Mouse (Mus musculus) MN1 (cell line): ENCODE measurements around the gene C1ql1.

Experiments
- DNase-seq: peaks from one replicate; pipeline ENCODE4 v3.0.0-alpha.2; 2016; ENCODE audit warnings: low spot score

C1ql1 gene

DNA sequence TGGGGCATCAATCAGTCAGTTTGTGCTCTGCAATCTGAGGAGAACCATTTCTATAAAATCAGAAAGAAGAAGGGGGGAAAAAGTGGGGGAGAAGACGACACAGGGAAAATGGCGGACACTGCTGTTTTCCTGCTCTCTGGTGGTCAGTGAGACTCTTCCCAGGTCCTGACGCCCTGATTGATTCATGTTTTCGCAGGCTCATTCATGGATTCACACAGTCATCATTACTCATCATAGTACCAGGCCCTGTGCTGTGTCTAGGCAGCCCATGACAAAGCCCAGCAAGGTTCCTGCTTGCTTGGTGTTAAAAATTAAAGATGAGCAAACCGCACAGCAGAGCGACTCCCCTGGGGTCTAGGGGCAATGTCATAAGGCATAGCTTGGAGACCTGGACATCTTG, 11.9 kb upstream of the C1ql1 start:
- peak; percentile 37 for DNase-seq

DNA sequence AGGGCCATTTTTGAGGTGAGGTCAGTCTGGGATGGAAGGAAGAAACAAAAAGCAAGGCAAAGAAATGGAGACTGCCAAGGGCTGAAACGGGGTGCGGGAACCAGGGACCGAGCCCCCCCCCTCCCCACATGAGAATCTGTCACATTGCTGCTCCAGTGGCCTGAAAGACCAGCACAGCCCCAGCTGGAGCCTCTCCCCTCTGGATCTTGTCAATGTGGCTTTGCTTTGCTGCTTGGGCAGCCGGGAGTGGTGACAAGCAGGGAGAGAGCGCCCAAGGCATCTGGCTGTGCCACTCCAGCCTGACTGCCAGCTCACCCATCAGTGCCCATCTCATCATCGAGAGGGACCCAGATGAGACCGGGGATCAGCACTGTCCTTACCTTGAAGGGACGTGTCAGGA, 11.2 kb upstream of the C1ql1 start:
- no peak for DNase-seq

DNA sequence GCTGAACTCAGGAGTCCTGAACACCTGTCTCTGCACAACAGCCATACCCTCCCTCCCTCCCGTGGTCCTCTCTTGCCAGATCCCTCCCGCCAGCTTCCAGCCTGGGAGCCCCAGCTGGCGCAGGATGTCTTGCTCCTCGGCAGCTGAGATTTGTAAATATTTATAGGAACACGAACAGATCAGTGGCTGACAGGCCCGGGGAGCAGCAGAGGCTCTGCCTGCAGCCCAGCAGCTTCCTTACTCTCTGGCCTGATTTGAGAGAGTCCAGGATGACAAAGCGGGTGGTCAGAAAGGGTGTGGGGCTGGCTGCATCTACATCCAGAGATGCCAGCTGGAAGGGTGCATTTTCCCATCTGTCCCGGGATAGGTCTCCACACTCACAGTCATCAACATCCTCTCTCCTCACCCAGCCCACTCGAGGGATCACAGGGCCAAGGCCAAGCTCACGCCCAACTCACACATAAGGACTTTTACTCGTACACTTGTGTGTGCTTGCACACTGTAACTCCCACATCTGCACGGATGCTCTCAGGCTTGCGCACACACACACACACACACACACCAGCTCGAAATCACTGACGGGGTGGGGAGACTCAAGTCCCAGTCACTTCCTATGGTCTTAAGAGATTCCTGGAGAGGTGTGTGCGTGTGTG, 10.6 kb upstream of the C1ql1 start:
- DNase-seq: no peak

DNA sequence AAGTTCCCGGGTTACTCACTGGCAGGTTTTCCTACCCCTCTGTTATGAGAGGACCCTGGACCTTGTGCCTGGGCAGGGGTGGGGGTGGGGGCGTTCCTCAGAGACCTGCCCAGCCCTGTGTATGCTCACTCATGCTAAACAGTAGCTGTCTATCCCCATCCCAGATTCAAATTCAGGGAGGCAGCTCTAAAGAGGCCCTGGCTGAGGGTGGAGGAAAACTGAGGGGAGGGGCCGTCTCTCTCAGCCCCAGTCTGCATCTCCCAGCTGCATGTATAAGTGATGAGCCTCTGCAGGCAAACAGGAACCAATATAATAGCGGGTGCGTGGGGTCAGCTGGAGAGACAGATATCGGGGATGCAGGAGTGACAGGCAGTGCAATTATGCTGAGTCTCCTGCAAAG, 6.4 kb upstream of the C1ql1 start:
- no peak for DNase-seq

DNA sequence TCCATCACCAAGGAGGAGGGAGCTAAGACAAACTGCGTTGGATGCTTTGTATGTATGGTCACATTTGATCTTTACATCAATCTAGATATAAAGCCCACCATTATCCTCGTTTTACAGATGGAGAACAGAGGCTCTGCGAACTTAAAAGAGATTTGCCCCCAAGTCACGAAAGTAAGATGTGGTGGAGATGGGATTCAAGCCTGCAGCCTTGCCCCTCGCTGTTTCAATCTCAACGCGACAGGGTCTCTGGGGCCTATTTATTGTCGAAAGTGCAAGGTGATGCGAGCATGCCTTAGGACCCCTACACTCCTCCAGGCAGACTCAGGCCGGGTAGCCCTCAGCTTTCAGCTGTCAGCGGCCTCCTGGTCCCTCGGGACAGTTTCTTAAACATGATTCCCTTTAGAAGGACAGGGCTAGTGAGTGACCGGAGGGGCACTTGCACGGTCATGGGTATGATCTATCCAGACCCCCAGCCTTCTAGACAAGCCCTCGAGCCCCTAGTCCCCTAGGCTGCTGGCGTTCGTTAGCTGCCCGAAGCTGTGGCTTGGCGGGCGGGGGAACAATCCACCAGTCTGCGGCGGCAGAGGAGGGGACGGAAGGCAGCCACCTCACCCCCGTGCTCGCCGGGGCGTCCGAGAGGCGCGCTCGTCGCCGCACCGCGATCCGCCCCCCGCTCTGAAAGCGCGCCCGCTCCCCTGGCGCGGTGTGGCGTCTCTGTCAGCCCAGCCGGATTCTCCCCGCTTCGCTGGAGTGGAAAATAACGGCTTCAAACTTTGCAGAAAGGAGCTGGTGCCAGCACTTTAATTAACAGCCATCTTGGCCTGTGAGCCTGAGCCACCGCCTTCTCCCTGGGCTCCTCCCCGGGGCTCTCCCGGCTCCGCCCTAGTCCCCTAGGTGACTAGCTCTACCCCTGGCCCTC, 1.8 kb upstream of the C1ql1 start:
- peak; percentile 50 for DNase-seq

DNA sequence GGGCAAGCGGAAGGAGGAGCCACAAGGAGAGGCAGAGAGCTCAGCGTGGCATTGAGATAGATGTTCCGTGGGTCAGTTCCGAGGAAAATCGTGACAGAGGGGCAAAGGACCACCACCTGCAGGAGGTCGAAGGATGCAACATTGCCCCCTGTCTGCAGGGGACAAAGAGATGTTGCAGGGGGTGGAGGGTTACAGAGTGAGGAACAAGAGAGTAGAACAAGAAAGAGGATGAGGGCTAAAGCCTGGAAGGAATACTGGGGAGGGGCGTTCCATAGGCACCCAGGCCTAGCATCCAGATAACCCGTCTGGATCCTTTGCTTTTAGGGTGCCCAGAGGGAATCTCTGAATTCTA, 480 bp upstream of the C1ql1 start:
- DNase-seq: no peak

DNA sequence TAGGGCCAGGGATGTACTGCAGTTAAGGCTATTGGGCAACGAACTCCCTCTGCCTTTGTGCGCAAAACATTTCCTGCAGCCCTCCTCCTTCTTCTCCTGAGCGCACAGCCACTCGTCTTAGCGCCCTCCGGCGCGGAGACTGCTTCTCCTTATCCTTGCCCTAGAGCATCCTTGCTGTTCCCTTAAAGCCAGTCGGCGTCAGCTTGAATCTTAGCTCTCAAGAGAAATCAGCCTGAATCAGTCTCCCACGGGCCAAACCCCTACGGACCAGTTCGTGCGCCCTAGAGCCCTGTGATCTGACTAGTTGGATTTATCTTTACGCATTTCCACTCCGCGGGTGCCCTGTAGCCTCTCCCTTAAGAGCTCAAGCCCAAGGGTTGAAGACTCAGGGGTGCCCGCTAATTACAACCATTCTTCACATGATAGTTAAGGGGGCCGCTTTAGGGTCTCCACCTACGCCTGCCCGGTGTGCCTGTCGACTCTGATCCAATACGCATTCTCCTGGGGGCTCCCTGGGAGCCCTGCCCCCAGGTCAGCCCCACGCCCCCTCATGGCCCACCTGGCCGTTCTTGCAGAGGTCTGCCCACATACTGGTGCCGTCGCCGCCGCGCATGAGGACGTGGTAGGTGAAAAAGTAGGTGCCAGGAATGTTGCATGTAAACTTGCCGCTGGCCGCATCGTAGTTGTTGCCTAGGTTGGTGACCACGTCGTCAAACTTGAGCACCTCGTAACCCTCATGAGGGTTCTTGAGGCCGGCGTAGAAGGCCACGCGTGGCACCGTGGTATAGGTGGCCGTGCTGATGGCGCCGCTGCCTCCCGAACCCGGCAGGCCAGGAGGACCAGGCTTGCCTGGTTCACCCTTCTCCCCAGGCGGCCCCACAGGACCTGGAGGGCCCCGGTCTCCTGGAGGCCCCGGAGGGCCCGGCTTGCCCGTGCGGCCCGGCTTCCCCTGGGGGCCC, 903 bp downstream of the C1ql1 start:
- no peak for DNase-seq

DNA sequence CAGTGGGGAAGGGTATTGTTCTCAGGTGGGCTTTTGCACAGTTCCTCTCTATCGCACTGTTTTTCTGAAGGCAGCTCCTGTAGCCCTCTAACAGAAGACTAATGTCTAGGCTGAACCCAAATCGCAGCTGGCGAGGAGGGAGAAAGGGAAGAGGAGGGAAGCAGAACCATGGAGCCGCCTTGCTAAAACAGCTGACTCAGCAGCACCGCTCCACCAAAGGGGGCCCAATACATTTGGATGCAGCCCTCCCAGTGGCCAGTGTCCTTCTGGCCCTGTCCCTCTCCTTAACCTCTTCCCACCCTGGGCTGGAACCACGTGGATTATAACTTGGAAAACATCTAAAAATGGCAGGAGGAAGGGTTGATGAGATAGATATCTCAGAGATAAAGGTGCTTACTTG, 5.3 kb downstream of the C1ql1 start:
- DNase-seq: no peak

DNA sequence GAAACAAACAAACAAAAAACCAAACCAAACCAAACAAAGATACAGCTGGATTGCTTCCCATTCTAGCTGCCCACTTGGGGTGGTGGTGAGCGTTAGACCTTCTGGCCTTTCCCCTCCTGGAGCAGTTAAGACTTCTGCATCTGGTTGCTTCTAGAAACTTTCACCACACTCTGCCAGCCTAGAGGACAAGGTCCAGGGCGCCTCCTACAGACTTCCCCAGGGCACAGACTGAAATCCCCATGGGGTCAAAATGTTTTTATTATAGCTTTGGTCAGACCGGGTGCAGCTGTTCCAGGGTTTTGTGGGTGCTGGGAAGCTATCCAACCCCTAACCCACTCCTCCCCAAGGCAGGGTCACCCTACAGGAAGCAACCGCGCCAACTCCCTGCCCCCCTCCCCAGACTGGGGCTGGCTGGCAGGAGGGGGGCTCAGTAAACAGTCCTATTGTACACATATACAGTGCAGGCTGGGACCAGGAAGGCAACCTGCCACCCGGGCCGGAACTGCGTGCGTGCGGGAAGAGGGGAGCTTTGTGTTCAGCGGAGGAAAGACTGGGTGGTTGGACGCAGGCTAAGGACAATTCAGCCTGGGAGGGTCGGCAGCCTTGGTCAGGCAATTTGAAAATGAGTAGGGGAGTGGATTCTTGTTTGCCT, 7.3 kb downstream of the C1ql1 start:
- no peak for DNase-seq

DNA sequence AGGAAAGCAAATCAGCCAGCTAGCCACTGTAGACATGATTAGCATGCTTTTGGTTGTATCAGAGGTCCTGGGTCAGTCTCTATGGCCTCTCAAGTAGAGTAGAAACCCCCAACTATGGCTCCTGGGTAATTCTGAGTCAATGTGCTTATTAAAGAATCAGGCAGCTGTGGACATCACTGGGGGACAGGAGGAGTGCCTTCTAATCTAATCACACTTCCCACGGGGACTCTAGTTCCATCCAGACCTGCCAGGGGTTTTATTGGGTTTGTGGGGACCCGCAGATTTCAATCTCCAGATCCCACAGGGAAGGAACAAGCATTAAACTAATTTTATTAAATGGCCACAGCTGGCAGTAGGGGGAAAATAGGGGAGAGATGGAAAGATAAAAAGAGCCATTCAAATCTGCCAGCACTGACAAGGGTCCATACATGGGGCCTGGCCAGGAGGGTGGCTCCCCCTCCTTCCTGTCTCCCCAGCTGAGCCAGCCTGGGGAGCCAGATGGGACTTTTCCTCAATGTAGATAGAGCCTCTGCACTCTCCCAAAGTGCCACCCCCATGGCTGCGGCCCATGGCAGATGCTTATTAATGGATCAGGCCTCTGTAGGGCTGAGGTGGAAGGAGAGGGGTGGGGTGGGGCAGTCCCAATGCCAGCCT, 8.8 kb downstream of the C1ql1 start:
- peak; percentile 84 for DNase-seq

DNA sequence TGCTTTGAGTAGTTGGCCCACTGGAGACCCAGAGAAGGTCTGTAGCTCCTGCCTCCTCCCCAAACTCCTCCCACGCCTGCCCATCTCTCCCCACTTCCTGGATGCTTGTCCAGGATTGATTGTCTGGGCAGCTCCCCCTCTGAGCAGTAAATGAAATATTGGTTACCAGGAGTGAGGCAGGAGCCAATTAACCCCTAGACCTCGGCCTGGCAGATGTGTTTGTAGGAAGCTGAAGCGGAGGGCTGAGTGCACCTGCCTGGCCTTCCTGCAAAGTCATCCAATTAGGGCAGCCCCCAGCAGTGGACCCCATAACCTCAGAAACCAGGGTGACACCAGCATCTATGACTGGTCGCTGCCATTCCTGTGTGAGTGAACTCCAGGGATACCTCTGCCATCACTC, 10.2 kb downstream of the C1ql1 start:
- no peak for DNase-seq

DNA sequence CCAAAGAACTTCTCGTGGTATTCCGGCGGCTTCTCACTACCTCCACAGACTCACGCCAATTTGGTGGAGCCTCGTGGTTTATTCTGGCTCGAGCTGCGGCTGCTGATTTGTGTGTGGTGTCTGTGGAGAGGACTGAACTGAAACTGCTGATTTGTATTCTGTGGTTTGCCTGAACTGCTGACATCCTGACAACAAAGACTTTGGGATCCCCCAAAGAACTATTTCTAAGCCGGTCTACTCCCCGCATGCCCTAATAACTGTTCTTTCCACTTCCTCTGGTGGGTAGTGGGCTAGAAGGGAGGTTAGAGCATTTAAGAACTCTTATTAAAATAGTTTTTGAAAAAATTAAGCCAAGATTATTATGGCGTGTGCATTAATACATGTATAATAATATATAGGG, 15.8 kb downstream of the C1ql1 start:
- no peak for DNase-seq

DNA sequence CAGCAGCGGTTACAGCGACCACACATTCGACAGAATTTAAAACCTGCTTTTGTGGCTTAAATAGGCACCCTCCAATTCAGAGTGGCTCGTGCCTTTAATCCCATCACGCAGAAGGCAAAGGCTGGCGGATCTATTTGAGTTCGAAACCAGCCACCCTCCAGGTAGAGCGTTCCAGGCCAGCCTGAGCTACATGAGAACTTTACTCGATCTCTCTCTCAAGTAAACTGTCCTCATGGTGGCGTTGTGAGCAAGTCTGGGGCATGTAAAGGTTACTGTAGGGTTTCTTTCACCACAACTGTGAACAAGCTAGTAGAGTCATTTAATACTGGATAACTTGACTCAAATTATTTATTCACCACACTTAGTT, 21.2 kb downstream of the C1ql1 start:
- DNase-seq: peak; percentile 74

DNA sequence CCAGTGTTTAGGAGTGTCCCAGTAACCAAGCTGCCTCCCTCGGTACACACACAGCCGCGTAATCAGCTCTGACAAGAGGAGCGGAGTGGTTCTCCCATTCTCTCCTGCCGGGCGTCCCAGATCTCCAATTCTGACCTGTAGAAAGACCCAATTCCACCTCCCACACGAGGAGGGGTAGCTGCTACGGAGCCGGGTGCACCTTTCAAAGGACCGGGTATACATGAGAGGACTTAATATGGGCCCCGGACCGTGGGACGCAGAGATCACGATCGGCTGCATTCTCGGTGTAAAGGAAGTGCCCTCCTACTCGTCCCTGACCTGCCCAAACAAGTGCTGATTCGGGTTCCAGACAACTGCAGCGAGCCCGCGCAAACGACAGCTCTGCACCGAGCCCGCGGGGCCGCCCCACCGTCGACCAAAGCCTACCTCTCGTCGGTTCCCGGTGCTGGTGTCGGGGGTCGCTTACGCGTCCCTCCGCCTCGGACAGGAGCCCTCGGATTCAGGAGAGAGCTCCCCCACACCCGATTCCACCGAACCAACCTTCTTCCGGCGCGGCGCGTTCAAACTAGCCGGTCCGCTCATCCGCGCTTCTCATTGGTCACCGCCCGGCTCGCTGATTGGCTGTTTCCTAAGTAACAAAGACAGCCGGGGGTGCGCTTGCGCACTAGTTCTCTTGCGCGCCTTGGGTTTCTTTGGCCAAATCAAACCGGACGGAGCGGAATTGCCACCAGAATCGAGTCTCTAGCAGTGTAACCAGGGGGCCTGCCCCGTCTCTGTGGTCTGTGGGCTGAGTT, 21.7 kb downstream of the C1ql1 start, which contains the start of gene Kif18b:
TSS of gene Kif18b (minus strand) at position 568 of the 794 bp plus-strand sequence.
- peak; percentile 97 for DNase-seq

DNA sequence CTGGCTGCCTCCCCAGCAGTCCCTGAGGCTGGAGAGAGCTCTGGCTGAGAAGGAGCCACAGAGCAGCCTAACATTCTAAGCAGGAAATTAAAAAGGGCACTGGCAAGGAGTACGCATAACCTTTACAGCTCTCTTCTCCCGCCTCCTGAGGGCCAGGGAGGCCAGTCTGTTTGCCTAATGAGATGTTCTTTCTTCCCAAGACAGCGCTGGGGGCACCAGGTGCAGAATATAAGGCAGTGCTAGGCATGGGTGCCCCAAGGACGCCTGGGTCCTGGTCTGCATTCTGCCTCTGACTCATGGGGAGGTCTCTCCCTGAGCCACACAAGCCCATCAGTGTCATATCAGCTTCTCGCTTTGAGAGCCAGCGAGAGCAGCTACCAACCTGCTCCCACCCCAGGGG, 25.0 kb downstream of the C1ql1 start:
- peak; percentile 43 for DNase-seq

DNA sequence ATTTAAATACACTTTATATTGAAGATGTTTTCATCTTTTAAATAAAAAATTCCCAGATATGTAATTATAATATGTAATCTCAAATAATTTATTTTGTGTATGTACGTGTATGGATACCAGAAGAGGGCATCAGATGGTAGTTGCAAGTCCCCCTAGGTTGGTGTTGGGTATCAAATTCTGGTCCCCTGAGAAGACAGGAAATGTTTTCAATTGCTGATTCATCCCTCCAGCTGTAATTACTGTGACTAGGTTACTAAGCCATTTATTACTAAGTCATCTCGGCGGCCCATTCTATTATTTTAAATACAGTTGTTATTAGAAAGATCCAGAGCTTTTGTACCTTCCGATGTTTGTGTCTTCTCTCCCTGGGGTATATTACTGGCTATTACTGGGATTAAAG, 28.4 kb downstream of the C1ql1 start:
- no peak for DNase-seq

DNA sequence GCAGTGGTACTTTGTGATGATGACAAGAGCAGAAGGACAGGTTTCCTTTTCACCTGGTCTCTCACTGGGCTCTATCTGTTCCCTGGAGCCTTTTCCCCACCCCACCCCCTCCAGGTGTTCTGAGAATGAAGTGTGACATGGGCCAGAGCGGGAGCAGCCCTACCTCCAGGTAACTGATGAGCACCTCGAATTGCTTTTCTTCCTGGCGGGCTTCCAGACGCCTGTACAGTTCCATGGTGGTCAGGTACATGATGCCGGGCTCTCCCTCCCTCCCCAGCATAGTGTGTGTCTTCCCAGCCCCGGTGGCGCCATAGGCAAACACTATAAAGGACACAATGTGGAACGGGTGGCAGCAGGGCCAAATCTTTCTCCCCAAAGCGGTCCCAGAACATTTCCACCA, 31.1 kb downstream of the C1ql1 start:
- no peak for DNase-seq

DNA sequence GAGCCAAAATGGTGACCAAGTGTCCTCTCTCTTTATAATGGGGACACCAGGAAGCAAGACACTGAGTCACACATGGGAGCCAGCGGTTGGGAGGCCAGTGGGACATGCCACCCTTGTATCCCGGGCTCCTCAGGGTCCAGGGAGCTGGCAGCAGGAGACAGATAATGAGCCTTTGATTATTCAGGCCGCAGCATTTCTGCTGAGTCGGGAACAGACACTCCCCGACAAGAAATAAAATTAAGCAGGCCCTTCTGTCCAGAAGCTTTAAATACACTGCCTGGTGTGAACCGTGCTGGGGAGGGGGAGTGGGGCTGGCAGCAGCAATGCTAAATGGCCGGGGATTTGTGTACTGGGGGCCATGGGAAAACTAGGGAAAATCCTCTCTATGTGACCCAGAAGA, 35.1 kb downstream of the C1ql1 start:
- no peak for DNase-seq

DNA sequence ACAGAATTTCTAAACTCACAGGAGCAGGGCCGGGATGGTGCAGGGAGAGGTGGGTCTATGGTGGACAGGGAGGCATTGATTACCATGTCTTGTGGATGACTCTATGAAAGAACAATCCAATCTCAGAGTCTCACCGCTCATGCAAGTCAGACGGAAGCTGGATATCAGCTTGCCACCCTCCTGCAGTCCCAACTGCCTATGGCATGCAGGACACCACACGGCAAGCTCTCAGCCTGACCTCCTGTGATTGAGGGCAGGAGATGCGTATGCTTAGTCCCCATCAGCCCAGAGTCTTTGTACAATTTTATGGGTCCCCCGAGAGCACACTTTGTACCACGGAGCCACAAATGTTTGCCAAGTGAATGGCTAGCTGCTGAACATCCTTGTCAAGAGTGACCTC, 42.8 kb downstream of the C1ql1 start:
- DNase-seq: no peak

DNA sequence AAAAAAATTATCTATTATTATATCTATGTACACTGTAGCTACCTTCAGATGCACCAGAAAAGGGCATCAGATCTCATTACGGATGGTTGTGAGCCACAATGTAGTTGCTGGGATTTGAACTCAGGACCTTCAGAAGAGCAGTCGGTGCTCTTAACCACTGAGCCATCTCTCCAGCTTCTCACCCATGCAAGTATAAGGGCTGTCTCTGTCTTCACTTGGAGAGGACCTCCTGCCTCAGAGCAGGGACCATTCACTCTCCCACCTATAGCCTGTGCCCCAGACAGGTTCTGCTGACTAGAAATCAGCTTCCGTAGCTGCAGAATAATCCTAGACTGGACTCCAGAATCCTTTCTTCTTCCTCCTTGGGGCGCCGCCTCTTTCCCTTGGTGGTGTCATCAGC, 44.4 kb downstream of the C1ql1 start:
- no peak for DNase-seq

DNA sequence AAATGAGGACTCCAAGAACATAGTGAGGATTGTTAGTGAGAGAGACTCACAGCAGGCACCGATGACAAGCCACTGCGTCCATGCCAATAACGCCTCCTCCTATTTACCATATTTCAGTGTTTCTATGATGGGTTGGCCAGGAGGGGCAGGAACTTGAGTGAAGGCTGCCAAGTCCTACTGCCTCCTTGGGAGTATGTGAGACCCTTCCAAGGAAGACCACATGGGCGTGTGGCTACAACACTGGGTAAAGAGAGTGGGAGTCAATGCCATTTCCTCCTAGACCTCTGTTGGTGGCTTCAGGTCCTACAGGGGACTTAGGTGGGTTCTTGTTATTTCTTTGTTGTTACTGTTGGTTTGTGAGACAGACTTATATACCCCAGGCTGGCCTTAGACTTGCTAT, 45.3 kb downstream of the C1ql1 start:
- no peak for DNase-seq
